Mouse (Mus musculus) bone marrow macrophage, adult 2 months (primary cell): Measurements from ENCODE around the gene 4933407L21Rik.

Experiments used
- CTCF ChIP-seq: IDR thresholded peaks from 2 replicates; pipeline ENCODE4 v1.5.1; 2012; ENCODE audit warnings: low read depth, mild to moderate bottlenecking, low read length, moderate library complexity
- POLR2A ChIP-seq: IDR thresholded peaks from 2 replicates; pipeline ENCODE4 v1.6.1; 2012; ENCODE audit warnings: mild to moderate bottlenecking, low read depth, low read length, borderline replicate concordance

DNA sequence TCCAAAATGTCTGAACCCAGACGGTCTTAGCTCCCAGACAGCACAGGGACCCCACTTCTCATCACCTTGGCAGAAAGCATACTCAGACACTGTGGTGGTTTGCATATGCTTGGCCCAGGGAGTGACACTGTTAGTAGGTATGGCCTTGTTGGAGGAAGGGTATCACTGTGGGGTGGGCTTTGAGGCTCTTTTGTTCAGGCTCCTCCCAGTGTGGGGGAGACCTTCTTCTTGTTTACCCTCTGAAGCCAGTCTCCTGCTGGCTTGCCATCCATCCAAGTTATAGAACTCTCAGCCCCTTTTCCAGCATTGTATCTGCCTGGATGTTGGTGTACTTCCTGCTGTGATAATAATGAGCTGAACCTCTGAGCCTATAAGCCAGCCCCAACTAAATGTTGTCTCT, 40.8 kb downstream of the 4933407L21Rik start:
- TF ChIP-seq POLR2A, result no peak
- TF ChIP-seq CTCF, result no peak
